Mouse (Mus musculus): ENCODE measurements around the gene Krtap14. TPM values are rescaled to one million over a fixed set of nuclear protein-coding genes. Genes with fewer than 3 reads are reported as not detected.

The Krtap14 gene
- polyA plus RNA-seq, 1 experiment from 2014 or later = not detected

DNA sequence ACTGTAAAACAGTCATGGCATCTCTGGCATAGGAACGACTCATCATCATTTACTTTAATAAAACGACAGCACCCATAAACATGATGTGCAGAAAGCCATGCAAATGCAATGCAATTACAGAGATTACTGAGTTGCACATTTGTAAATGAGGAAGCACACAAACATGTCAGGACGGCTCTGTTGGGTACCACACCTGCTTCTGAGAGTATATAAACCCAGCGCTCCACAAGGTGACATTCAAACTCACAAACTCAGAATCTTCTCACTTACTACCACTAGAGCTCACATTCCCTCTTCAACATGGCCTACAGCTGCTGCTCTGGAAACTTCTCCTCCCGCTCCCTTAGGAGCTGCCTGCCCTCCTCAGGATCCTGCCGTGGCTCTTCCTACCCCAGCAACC lies 48.3 kb downstream of the Krtap14 start, which contains the start of gene Gm5965:
Gene Gm5965, plus strand, starts transcription at position 301 of the 400 bp plus-strand sequence.
- no peak within 1 kb of the TSS for H3K4me2 ChIP-seq
- H3K9ac ChIP-seq (replicated peaks) = no peak within 1 kb of the TSS
- WGBS = 86% methylated on average over 6 of the region's 6 CpGs
- H3K27me3 ChIP-seq (replicated peaks) = no peaks in the 10 kb centered on the region
- no peak within 1 kb of the TSS for H3K27ac ChIP-seq (replicated peaks)
- H3K4me3 ChIP-seq (replicated peaks) = no peak within 1 kb of the TSS
- H3K36me3 ChIP-seq = no peaks in the 10 kb centered on the region
- no peaks in the 10 kb centered on the region for H3K9me3 ChIP-seq (replicated peaks)
- H3K4me1 ChIP-seq = no peaks in the 10 kb centered on the region
- no peak for ATAC-seq (ENCODE audit: low FRiP score)

DNA sequence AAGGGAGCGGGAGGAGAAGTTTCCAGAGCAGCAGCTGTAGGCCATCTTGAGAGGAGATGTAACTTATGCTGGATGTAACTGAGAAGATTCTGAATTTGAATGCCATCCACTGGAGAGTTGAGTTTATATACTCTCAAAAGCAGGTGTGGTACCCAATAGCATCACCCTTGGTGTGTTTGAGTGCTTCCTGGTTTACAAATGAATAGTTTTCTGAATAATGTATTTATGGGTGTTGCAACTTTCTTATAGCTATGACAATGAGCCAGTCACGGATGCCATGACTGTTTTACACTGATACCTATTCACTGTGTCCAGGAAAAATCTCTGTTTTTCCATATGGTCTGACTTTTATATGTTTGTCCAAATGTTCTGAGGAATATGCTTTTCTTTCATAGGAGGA lies 51.8 kb downstream of the Krtap14 start, which contains the start of gene 2310057N15Rik:
Gene 2310057N15Rik, minus strand, starts transcription at position 101 of the 400 bp plus-strand sequence.
- Histone ChIP-seq H3K27ac (replicated peaks) (no peak within 1 kb of the TSS), H3K27me3 (replicated peaks) (no peaks in the 10 kb centered on the region), H3K9ac (replicated peaks) (no peak within 1 kb of the TSS), H3K36me3 (no peaks in the 10 kb centered on the region), H3K4me3 (replicated peaks) (no peak within 1 kb of the TSS), H3K9me3 (replicated peaks) (no peaks in the 10 kb centered on the region), H3K4me1 (no peaks in the 10 kb centered on the region), H3K4me2 (no peak within 1 kb of the TSS)
- no peak for ATAC-seq (ENCODE audit: low FRiP score)
- WGBS = 89% methylated on average over 2 of the region's 2 CpGs

Other genes starting within 250 kb of the Krtap14 start
- gene Krtap24-1, start 213.9 kb downstream of the Krtap14 start, polyA plus RNA-seq (2015; fragmentation: Nextera tagmentation; extraction: Ambion mirVana) = not detected in 2 replicates
- not detected in 2 replicates for gene 2310079G19Rik, start 198.5 kb downstream of the Krtap14 start, polyA plus RNA-seq (2015; fragmentation: Nextera tagmentation; extraction: Ambion mirVana)
- gene Krtap26-1, start 178.3 kb downstream of the Krtap14 start, polyA plus RNA-seq (2015; fragmentation: Nextera tagmentation; extraction: Ambion mirVana) = 0.15 TPM in 1 of 2 replicates, not detected in the other
- gene Krtap27-1, start 154.5 kb downstream of the Krtap14 start, polyA plus RNA-seq (2015; fragmentation: Nextera tagmentation; extraction: Ambion mirVana) = not detected in 2 replicates
- not detected in 2 replicates for gene 2310061N02Rik, start 118.2 kb downstream of the Krtap14 start, polyA plus RNA-seq (2015; fragmentation: Nextera tagmentation; extraction: Ambion mirVana)
- gene Krtap13-1, start 97.3 kb downstream of the Krtap14 start, polyA plus RNA-seq (2015; fragmentation: Nextera tagmentation; extraction: Ambion mirVana) = not detected in 2 replicates
- gene Krtap13, start 74.5 kb downstream of the Krtap14 start, polyA plus RNA-seq (2015; fragmentation: Nextera tagmentation; extraction: Ambion mirVana) = not detected in 2 replicates
- not detected in 2 replicates for gene 2310034C09Rik, start 67.3 kb downstream of the Krtap14 start, polyA plus RNA-seq (2015; fragmentation: Nextera tagmentation; extraction: Ambion mirVana)
- gene 2310057N15Rik, start 51.9 kb downstream of the Krtap14 start, polyA plus RNA-seq (2015; fragmentation: Nextera tagmentation; extraction: Ambion mirVana) = not detected in 2 replicates
- not detected in 2 replicates for gene Gm5965, start 48.2 kb downstream of the Krtap14 start, polyA plus RNA-seq (2015; fragmentation: Nextera tagmentation; extraction: Ambion mirVana)
- not detected in 2 replicates for gene Gm20741, start 13.9 kb downstream of the Krtap14 start, polyA plus RNA-seq (2015; fragmentation: Nextera tagmentation; extraction: Ambion mirVana)
- gene Krtap15, start 5.9 kb downstream of the Krtap14 start, polyA plus RNA-seq (2015; fragmentation: Nextera tagmentation; extraction: Ambion mirVana) = not detected in 2 replicates
- gene Krtap19-1, start 43.3 kb upstream of the Krtap14 start, polyA plus RNA-seq (2015; fragmentation: Nextera tagmentation; extraction: Ambion mirVana) = not detected in 2 replicates
- gene Krtap19-2, start 48.1 kb upstream of the Krtap14 start, polyA plus RNA-seq (2015; fragmentation: Nextera tagmentation; extraction: Ambion mirVana) = not detected in 2 replicates
- not detected in 2 replicates for gene Krtap19-3, start 51.9 kb upstream of the Krtap14 start, polyA plus RNA-seq (2015; fragmentation: Nextera tagmentation; extraction: Ambion mirVana)
- not detected in 2 replicates for gene Krtap19-4, start 58.9 kb upstream of the Krtap14 start, polyA plus RNA-seq (2015; fragmentation: Nextera tagmentation; extraction: Ambion mirVana)
- not detected in 2 replicates for gene Krtap19-5, start 70.3 kb upstream of the Krtap14 start, polyA plus RNA-seq (2015; fragmentation: Nextera tagmentation; extraction: Ambion mirVana)
- gene Krtap19-9b, start 106.1 kb upstream of the Krtap14 start, polyA plus RNA-seq (2015; fragmentation: Nextera tagmentation; extraction: Ambion mirVana) = not detected in 2 replicates
- gene Krtap16-3, start 136.7 kb upstream of the Krtap14 start, polyA plus RNA-seq (2015; fragmentation: Nextera tagmentation; extraction: Ambion mirVana) = not detected in 2 replicates
- not detected in 2 replicates for gene Krtap22-2, start 184.6 kb upstream of the Krtap14 start, polyA plus RNA-seq (2015; fragmentation: Nextera tagmentation; extraction: Ambion mirVana)
- not detected in 2 replicates for gene Gm10229, start 189.1 kb upstream of the Krtap14 start, polyA plus RNA-seq (2015; fragmentation: Nextera tagmentation; extraction: Ambion mirVana)
- gene Krtap6-1, start 205.6 kb upstream of the Krtap14 start, polyA plus RNA-seq (2015; fragmentation: Nextera tagmentation; extraction: Ambion mirVana) = not detected in 2 replicates
- not detected in 2 replicates for gene Gm10228, start 215.3 kb upstream of the Krtap14 start, polyA plus RNA-seq (2015; fragmentation: Nextera tagmentation; extraction: Ambion mirVana)
- not detected in 2 replicates for gene Krtap6-5, start 221.7 kb upstream of the Krtap14 start, polyA plus RNA-seq (2015; fragmentation: Nextera tagmentation; extraction: Ambion mirVana)
- not detected in 2 replicates for gene 1110025L11Rik, start 237.9 kb upstream of the Krtap14 start, polyA plus RNA-seq (2015; fragmentation: Nextera tagmentation; extraction: Ambion mirVana)

Measured in neural tube, embryonic 15.5 days (tissue).